In the genomic region with DNA sequence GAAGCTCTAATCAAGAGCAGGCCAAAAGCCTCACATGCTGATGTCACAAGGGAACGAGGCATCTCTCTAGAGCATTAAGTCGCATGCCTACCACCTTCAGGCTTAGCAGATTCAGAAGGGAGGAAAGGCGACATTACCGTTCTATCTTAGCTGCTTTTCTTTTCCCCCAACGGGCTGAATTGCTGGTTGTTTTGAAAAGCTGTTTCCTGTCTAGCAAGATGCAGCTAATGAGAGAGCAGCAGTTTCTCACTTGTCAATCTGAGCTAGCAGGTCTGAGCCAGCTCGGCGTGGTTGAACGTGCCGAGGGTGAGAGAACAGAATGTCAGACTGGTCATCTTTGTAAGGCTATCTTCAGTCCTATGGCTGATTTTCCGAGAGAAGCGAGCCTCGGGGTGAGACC, we compare ENCODE assay signal across 16 mouse cellular contexts.
DNase-seq lines count a peak whose midpoint lies in the region; ATAC-seq lines count a peak whose summit lies in the region.
"Had no signal": no experiment of that assay in that cellular context is flagged by ENCODE, and none has a peak within 500 bp of the region (broad histone marks: within the 10 kb centered on the region; RNA-seq: fewer than 3 reads in every experiment).

No protein-coding gene starts in this region.

- no peak for DNase-seq in heart, postnatal 10 days
- DNase-seq in midbrain, embryonic 14.5 days = peak; percentile 34
- DNase-seq in midbrain, embryonic 10.5 days (ENCODE audit: low spot score) = no peak
- DNase-seq in embryonic facial prominence, embryonic 10.5 days (ENCODE audit: low spot score) = peak; percentile 35
- peak; percentile 32 for DNase-seq in limb, embryonic 10.5 days (ENCODE audit: low spot score)
- DNase-seq in ovary, postnatal 10 days (ENCODE audit: low spot score) = no peak
- DNase-seq in adrenal gland, postnatal 25 days = no peak
- DNase-seq: cerebellum, postnatal 14 days; kidney, postnatal 14 days; right cerebral cortex, adult 18-20 months; thymus, postnatal 4 days had no signal

- no peaks in the 10 kb centered on the region for H3K36me3 ChIP-seq in heart, embryonic 14.5 days (ENCODE audit: control insufficient read depth, insufficient read depth, low read length)
- no peaks in the 10 kb centered on the region for H3K36me3 ChIP-seq in midbrain, embryonic 14.5 days (ENCODE audit: control insufficient read depth, insufficient read depth, low read length)
- no peaks in the 10 kb centered on the region for H3K36me3 ChIP-seq in midbrain, embryonic 10.5 days
- H3K36me3 ChIP-seq in embryonic facial prominence, embryonic 10.5 days (replicated peaks) = no peaks in the 10 kb centered on the region
- no peaks in the 10 kb centered on the region for H3K36me3 ChIP-seq in limb, embryonic 10.5 days
- H3K36me3 ChIP-seq: neural tube, embryonic 12.5 days had no signal

- H3K9me3 ChIP-seq in heart, embryonic 14.5 days (ENCODE audit: control insufficient read depth, low read length) = no peaks in the 10 kb centered on the region
- H3K9me3 ChIP-seq in midbrain, embryonic 14.5 days (ENCODE audit: control insufficient read depth, low read length) = no peaks in the 10 kb centered on the region
- H3K9me3 ChIP-seq in midbrain, embryonic 10.5 days (replicated peaks) = no peaks in the 10 kb centered on the region
- no peaks in the 10 kb centered on the region for H3K9me3 ChIP-seq in embryonic facial prominence, embryonic 10.5 days
- H3K9me3 ChIP-seq in limb, embryonic 10.5 days (replicated peaks) = no peaks in the 10 kb centered on the region
- H3K9me3 ChIP-seq: neural tube, embryonic 12.5 days had no signal

- peak overlapping the region; percentile 1; the same call in 1 of the 2 replicates for H3K4me2 ChIP-seq in heart, embryonic 14.5 days (ENCODE audit: low read length)
- H3K4me2 ChIP-seq in midbrain, embryonic 14.5 days (ENCODE audit: low read length) = no peak overlapping the region
- H3K4me2 ChIP-seq: neural tube, embryonic 12.5 days had no signal

- no peaks in the 10 kb centered on the region for H3K27me3 ChIP-seq in heart, embryonic 14.5 days (ENCODE audit: control insufficient read depth, insufficient read depth, low read length)
- no peaks in the 10 kb centered on the region for H3K27me3 ChIP-seq in midbrain, embryonic 14.5 days (ENCODE audit: control insufficient read depth, insufficient read depth, low read length)
- no peaks in the 10 kb centered on the region for H3K27me3 ChIP-seq in midbrain, embryonic 10.5 days (ENCODE audit: low read depth, poor library complexity, severe bottlenecking)
- no peaks in the 10 kb centered on the region for H3K27me3 ChIP-seq in embryonic facial prominence, embryonic 10.5 days (replicated peaks; ENCODE audit: low read depth, poor library complexity, severe bottlenecking)
- no peaks in the 10 kb centered on the region for H3K27me3 ChIP-seq in limb, embryonic 10.5 days (ENCODE audit: low read depth, poor library complexity, severe bottlenecking)
- H3K27me3 ChIP-seq: megakaryocyte, embryonic 14.5 days; neural tube, embryonic 12.5 days had no signal

- no peak overlapping the region for H3K4me3 ChIP-seq in heart, embryonic 14.5 days (ENCODE audit: control insufficient read depth in 1 of 2, insufficient read depth in 1 of 2, low read depth in 1 of 2, low read length in 2 of 2)
- no peak overlapping the region for H3K4me3 ChIP-seq in midbrain, embryonic 14.5 days (replicated peaks; ENCODE audit: low read depth, low read length)
- no peak overlapping the region for H3K4me3 ChIP-seq in midbrain, embryonic 10.5 days
- H3K4me3 ChIP-seq in embryonic facial prominence, embryonic 10.5 days = no peak overlapping the region
- H3K4me3 ChIP-seq in limb, embryonic 10.5 days = no peak overlapping the region
- H3K4me3 ChIP-seq: megakaryocyte, embryonic 14.5 days; neural tube, embryonic 12.5 days had no signal

- intact Hi-C loops in heart, postnatal 10 days (cut with DNase I) = no loop called here

- no peak overlapping the region for H3K27ac ChIP-seq in heart, embryonic 14.5 days (replicated peaks in 1 of 2; ENCODE audit: control insufficient read depth in 1 of 2, insufficient read depth in 1 of 2, low read depth in 2 of 2, low read length in 2 of 2)
- H3K27ac ChIP-seq in midbrain, embryonic 14.5 days (replicated peaks; ENCODE audit: low read depth, low read length) = peak overlapping the region; percentile 45; the same call in 1 of the 2 replicates
- no peak overlapping the region for H3K27ac ChIP-seq in midbrain, embryonic 10.5 days (replicated peaks)
- no peak overlapping the region; the same call in 1 of the 2 replicates for H3K27ac ChIP-seq in embryonic facial prominence, embryonic 10.5 days (replicated peaks)
- no peak overlapping the region for H3K27ac ChIP-seq in limb, embryonic 10.5 days
- H3K27ac ChIP-seq: liver, embryonic 14.5 days; neural tube, embryonic 12.5 days had no signal

- ATAC-seq in heart, embryonic 14.5 days (ENCODE audit: insufficient number of reproducible peaks, insufficient read depth, low FRiP score, low read depth) = no peak
- no peak for ATAC-seq in midbrain, embryonic 14.5 days (ENCODE audit: low FRiP score, low TSS enrichment)
- ATAC-seq: intestine, embryonic 16.5 days had no signal

- no peak overlapping the region for H3K9ac ChIP-seq in heart, embryonic 14.5 days (ENCODE audit: low read length)
- H3K9ac ChIP-seq in midbrain, embryonic 14.5 days (replicated peaks; ENCODE audit: low read length) = no peak overlapping the region
- H3K9ac ChIP-seq: liver, embryonic 14.5 days; neural tube, embryonic 12.5 days had no signal

- peaks cover 0 to 3% of the 10 kb centered on the region in 2 experiments; a peak in 1 of 4 replicates for H3K4me1 ChIP-seq in heart, embryonic 14.5 days (ENCODE audit: control insufficient read depth in 2 of 2, insufficient read depth in 2 of 2, low read length in 2 of 2)
- H3K4me1 ChIP-seq in midbrain, embryonic 14.5 days (ENCODE audit: control insufficient read depth, insufficient read depth, low read length) = no peaks in the 10 kb centered on the region
- no peaks in the 10 kb centered on the region for H3K4me1 ChIP-seq in midbrain, embryonic 10.5 days
- peaks cover 5% of the 10 kb centered on the region for H3K4me1 ChIP-seq in embryonic facial prominence, embryonic 10.5 days
- peaks cover 4% of the 10 kb centered on the region; the same call in 1 of the 2 replicates for H3K4me1 ChIP-seq in limb, embryonic 10.5 days
- H3K4me1 ChIP-seq: megakaryocyte, embryonic 14.5 days; neural tube, embryonic 12.5 days had no signal

- WGBS in heart, embryonic 14.5 days = 30% methylated on average over 12 of the region's 12 CpGs
- WGBS in midbrain, embryonic 14.5 days = 65% methylated on average over 12 of the region's 12 CpGs
- 73% methylated on average over 12 of the region's 12 CpGs for WGBS in midbrain, embryonic 10.5 days
- WGBS in embryonic facial prominence, embryonic 10.5 days = 29% methylated on average over 12 of the region's 12 CpGs
- WGBS in limb, embryonic 10.5 days = 42% methylated on average over 12 of the region's 12 CpGs

Comparison
In these comparisons a context has a peak if more than half of its experiments do, and no peak if none do; other contexts are left out.
1. DNase-seq: peak in midbrain, embryonic 14.5 days (single experiment), embryonic facial prominence, embryonic 10.5 days (single experiment) and limb, embryonic 10.5 days (single experiment); none in heart, postnatal 10 days (0 of 2), midbrain, embryonic 10.5 days (single experiment), ovary, postnatal 10 days (single experiment) and adrenal gland, postnatal 25 days (single experiment).